Mouse (Mus musculus) heart, embryonic 14.5 days (tissue): ENCODE results near the gene Ltb. TPM values are rescaled to one million over a fixed set of nuclear protein-coding genes. Genes with fewer than 3 reads are reported as not detected.

Experiments
- ATAC-seq: fragments of 200-750 bp; cut with Nextera tagmentation; 2 replicates; pipeline ENCODE4 v1.8.0; 2017; ENCODE audit warnings: low read depth, moderate TSS enrichment; ENCODE audit not compliant: insufficient number of reproducible peaks, insufficient read depth, low FRiP score
- H3K27ac ChIP-seq, 2 experiments: fragments of 200-500 bp in 1 of 2; fragments of 300-500 bp in 1 of 2; sonication (generic) in 1 of 2; replicated peaks in 1 of 2; 2 replicates each; pipeline ENCODE4 v1.5.1; 2012 to 2014; ENCODE audit warnings: low read depth in 2 of 2, low read length in 2 of 2, control low read depth in 1 of 2, mild to moderate bottlenecking in 1 of 2, mixed read lengths in 1 of 2; ENCODE audit not compliant: control insufficient read depth in 1 of 2, insufficient read depth in 1 of 2
- H3K27me3 ChIP-seq: fragments of 300-500 bp; sonication (generic); 2 replicates; pipeline ENCODE4 v1.6.1; 2014; ENCODE audit warnings: mild to moderate bottlenecking, low read length, control low read depth; ENCODE audit not compliant: control insufficient read depth, insufficient read depth
- H3K36me3 ChIP-seq: fragments of 300-500 bp; sonication (generic); 2 replicates; pipeline ENCODE4 v1.6.1; 2014; ENCODE audit warnings: mild to moderate bottlenecking, control low read depth, low read length, mixed read lengths; ENCODE audit not compliant: control insufficient read depth, insufficient read depth
- H3K4me1 ChIP-seq, 2 experiments: fragments of 200-500 bp in 1 of 2; fragments of 300-500 bp in 1 of 2; sonication (generic) in 1 of 2; 2 replicates each; pipeline ENCODE4 v1.6.1; 2012 to 2014; ENCODE audit warnings: low read length in 2 of 2, control low read depth in 1 of 2, mixed read lengths in 1 of 2; ENCODE audit not compliant: control insufficient read depth in 2 of 2, insufficient read depth in 2 of 2
- H3K4me2 ChIP-seq: fragments of 300-500 bp; sonication (generic); 2 replicates; pipeline ENCODE4 v1.6.1; 2014; ENCODE audit warnings: mild to moderate bottlenecking, low read length
- H3K4me3 ChIP-seq, 2 experiments: fragments of 200-500 bp in 1 of 2; fragments of 300-500 bp in 1 of 2; sonication (generic) in 1 of 2; 2 replicates each; pipeline ENCODE4 v1.5.1; 2012 to 2014; ENCODE audit warnings: low read length in 2 of 2, mild to moderate bottlenecking in 2 of 2, control low read depth in 1 of 2, low read depth in 1 of 2, moderate library complexity in 1 of 2; ENCODE audit not compliant: control insufficient read depth in 1 of 2, insufficient read depth in 1 of 2
- H3K9ac ChIP-seq: fragments of 300-500 bp; sonication (generic); 2 replicates; pipeline ENCODE4 v1.6.1; 2014; ENCODE audit warnings: mild to moderate bottlenecking, low read length
- H3K9me3 ChIP-seq: fragments of 300-500 bp; sonication (generic); 2 replicates; pipeline ENCODE4 v1.6.1; 2016; ENCODE audit warnings: low read length, control low read depth; ENCODE audit not compliant: control insufficient read depth
- WGBS: fragments of 180-500 bp; shearing (Covaris S2); extraction: QIAGEN DNeasy Blood & Tissue Kit; methylation state at CpG from one replicate; pipeline ENCODE4 v1.1.7; 2014; 5-methylcytosine and 5-hydroxymethylcytosine counted together
- polyA plus RNA-seq: library from polyadenylated mRNA; unstranded; fragments of >200 nt; fragmentation: Nextera tagmentation; extraction: Ambion mirVana; gene quantifications from 2 replicates; pipeline ENCODE4 v1.2.1, GENCODE M21; 2014

Ltb gene
- polyA plus RNA-seq, 1 experiment from 2014 or later: 0.61 TPM

DNA sequence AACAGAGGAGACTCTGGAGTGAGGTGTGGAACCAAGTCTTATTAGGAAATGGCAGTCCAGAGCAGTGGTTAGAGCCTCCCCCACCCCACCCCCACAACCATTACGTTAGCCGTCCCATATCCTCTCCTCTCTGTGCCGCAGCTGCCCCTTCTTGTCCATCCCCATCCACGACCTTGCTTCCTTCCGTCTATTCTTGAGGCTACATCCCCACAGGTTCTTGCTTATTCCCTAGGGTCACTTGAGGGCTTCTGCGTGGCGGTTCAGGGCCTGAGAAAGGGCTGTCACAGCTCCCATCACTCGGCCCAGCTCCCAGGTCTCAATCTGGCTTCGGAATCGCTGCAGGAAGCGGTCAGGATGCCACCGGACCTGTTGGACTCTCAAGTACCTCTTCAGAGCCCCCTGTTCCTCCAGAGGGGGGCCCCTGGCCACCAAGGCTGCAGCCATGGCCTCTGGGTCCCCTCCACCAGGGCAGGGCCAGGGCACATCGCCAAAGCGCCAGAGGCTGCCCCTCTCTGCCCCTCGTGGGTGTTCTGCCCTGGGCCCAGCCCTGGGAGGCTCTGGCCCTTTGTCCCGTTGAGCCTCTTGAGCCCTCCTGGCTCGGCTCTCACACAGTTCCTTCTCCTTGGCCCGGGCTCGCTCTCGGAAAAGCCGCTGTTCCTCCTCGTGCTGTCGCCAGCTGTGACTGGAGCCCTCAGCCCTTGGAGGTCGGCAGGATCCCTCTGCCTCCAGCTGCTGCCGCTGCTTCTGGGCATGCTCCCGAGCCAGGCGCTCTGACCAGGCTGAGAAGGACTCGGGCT is 26.1 kb downstream of the Ltb start, which contains the start of gene Gm16181:
Gm16181 (plus strand) TSS at position 679 of the 797 bp plus-strand sequence.
- no peak within 1 kb of the TSS for H3K4me2 ChIP-seq
- H3K27me3 ChIP-seq: no peaks in the 10 kb centered on the region
- H3K9ac ChIP-seq: peak within 1 kb of the TSS; percentile 30; the same call in 1 of the 2 replicates
- WGBS: 65% methylated on average over 28 of the region's 28 CpGs
- peak within 1 kb of the TSS; percentile 9 to 72; a peak in 2 of 4 replicates for H3K27ac ChIP-seq
- H3K4me1 ChIP-seq: peaks cover 9 to 20% of the 10 kb centered on the region in 2 experiments
- peaks cover 43% of the 10 kb centered on the region for H3K36me3 ChIP-seq
- ATAC-seq: 0 out of 2 replicates have a peak, but pooled peaks have one; percentile 2
- H3K9me3 ChIP-seq: no peaks in the 10 kb centered on the region
- H3K4me3 ChIP-seq: no peak within 1 kb of the TSS

DNA sequence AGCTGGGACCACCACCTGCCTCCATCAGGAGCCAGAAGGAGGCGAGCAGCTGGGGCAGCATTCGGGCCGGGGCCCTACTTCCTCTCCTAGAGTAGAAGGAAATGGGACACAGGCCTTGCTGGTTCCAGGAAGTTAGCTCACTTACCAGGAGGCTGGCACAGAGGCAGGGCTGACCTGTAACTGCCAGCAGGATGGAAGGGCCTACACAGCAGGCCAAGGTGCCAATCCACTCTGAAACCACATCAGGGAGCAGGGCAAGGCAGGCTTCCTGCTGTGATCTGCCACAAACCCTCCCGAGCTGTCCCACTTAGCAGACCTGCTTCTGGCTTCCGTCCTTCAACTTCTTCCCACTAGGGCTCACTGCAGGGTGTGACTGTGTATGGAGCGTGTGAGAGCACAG is 28.1 kb downstream of the Ltb start:
- Histone ChIP-seq H3K9ac (0 out of 2 replicates have a peak overlapping the region, but pooled peaks have one; percentile 21), H3K4me2 (no peak overlapping the region)

DNA sequence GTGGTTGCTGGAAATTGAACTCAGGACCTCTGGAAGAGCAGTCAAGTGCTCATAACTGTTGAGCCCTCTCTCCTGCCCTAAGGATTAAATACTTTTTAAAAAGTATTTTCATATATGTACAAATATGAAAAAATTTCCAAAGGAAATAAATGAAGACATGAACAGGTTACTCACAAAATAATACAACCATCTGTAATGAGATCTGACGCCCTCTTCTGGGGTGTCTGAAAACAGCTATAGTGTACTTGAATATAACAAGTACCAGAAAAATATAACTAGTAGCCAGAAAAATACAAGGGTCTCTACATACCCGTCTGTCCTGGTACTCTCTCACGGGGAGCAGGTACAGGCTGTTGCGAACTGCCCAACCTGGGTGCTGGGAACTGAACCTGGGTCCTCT is 30.4 kb downstream of the Ltb start:
- Histone ChIP-seq H3K4me1 (peaks cover 3 to 9% of the 10 kb centered on the region in 2 experiments), H3K9me3 (no peaks in the 10 kb centered on the region), H3K27me3 (no peaks in the 10 kb centered on the region), H3K36me3 (peaks cover 66% of the 10 kb centered on the region), H3K9ac (no peak overlapping the region), H3K4me3 (no peak overlapping the region), H3K27ac (no peak overlapping the region), H3K4me2 (no peak overlapping the region)
- ATAC-seq: no peak
- WGBS: 90% methylated on average over 4 of the region's 4 CpGs

More for the DNA sequence above, 28.1 kb downstream of the Ltb start:
- H3K4me3 ChIP-seq: no peak overlapping the region
- no peaks in the 10 kb centered on the region for H3K9me3 ChIP-seq
- WGBS: 55% methylated on average over 6 of the region's 6 CpGs
- no peak for ATAC-seq
- H3K4me1 ChIP-seq: peaks cover 9 to 20% of the 10 kb centered on the region in 2 experiments
- peak overlapping the region; percentile 16 to 46; a peak in 2 of 4 replicates for H3K27ac ChIP-seq
- peaks cover 49% of the 10 kb centered on the region for H3K36me3 ChIP-seq
- no peaks in the 10 kb centered on the region for H3K27me3 ChIP-seq

DNA sequence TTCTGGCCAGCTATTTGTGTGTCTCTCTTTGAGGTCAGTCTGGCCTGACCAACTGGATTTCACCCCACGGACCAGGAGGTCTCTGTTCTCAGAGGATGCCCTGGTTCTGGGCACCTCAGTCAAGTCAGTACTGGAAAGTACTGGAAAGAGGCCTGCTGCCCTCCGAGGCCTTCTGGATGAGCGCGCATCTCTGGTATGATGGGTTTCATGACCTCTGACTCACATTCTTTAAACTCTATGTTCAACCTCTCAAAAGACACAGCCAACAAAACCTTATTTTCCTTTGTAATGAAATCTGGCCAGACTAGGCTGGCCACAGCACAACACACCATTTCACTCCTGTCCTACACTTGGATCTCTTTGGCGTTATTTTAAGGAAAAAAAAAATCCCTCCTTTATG is 31.2 kb downstream of the Ltb start:
- ATAC-seq: no peak
- H3K4me1 ChIP-seq: peaks cover 0 to 2% of the 10 kb centered on the region in 2 experiments; a peak in 2 of 4 replicates
- no peak overlapping the region for H3K4me3 ChIP-seq
- H3K9me3 ChIP-seq: no peaks in the 10 kb centered on the region
- peaks cover 66% of the 10 kb centered on the region for H3K36me3 ChIP-seq
- WGBS: 93% methylated on average over 5 of the region's 5 CpGs
- H3K4me2 ChIP-seq: no peak overlapping the region
- no peak overlapping the region for H3K27ac ChIP-seq
- H3K27me3 ChIP-seq: no peaks in the 10 kb centered on the region
- H3K9ac ChIP-seq: no peak overlapping the region

DNA sequence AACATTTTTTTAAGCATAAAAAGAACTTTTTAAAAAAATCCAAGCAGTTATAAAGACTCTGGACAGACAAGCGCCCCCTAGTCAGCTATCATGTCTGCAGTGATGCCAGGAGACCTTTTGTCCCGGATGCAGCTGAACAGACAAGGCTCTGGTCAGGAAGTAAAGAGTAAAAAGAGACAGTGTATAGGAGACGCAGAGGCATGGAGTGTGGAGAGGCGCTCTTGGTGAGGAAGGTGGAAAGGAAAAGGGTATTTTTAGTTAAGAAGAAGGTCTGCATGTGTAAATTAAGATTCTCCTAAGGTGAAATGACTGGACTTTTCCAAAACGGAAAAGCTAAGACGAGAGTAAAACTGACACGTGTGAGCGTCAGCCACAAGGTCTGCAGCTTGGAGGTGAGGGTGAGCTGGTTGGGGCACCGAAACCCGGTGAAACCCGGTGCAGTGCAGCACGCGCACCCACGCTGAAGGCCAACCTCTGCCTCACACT is 32.4 kb downstream of the Ltb start:
- Histone ChIP-seq H3K4me2 (no peak overlapping the region), H3K36me3 (peaks cover 67% of the 10 kb centered on the region), H3K4me3 (no peak overlapping the region), H3K4me1 (peaks cover 0 to 1% of the 10 kb centered on the region in 2 experiments; a peak in 2 of 4 replicates), H3K27ac (0 out of 4 replicates have a peak overlapping the region, but pooled peaks of 1 of the 2 experiments have one; percentile 31), H3K9me3 (no peaks in the 10 kb centered on the region), H3K27me3 (no peaks in the 10 kb centered on the region), H3K9ac (no peak overlapping the region)
- ATAC-seq: no peak
- WGBS: 70% methylated on average over 14 of the region's 14 CpGs

DNA sequence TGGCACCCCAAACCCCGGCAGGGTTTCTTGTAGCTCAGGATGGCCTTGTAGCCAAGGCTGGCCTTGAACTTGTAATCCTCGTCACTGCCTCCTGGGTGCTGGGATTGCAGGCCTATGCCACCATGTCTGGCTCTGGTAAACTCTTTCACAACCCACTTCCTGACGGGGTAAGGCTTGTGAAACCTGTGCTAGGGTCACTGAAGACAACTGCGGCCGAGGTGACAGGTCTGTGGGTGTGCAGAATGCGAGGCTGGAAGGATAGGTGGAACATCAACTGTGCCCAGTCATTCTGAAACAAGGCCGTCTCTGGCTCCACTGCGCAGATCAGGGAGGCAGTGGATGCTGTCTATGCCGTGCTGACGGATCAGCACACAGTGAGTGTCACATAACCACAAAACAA is 36.8 kb downstream of the Ltb start:
- Histone ChIP-seq H3K36me3 (peaks cover 66% of the 10 kb centered on the region), H3K4me1 (peaks cover 7 to 22% of the 10 kb centered on the region in 2 experiments), H3K4me3 (no peak overlapping the region), H3K4me2 (no peak overlapping the region), H3K9ac (peak overlapping the region; percentile 21; the same call in 1 of the 2 replicates), H3K9me3 (no peaks in the 10 kb centered on the region), H3K27me3 (no peaks in the 10 kb centered on the region), H3K27ac (no peak overlapping the region)
- no peak for ATAC-seq
- 91% methylated on average over 10 of the region's 10 CpGs for WGBS

DNA sequence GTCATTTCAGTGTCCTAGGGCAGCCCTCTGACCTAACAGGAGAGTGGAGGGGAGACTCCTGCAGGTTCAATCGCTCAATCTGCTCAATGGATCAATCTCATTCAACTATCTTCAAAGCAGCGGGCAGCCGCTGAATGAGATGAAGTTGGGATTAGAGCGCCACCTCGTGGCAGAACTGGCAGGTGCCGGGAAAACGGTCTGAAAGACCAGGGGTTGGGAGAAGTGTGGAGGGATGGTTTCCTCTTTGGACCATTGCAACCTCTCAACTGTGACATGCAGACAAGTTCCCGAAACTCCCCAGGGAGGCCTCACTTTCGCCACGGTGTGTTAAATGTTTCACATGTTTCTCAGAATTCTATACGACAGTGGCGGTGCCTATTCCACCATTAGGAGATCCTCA is 37.8 kb downstream of the Ltb start:
- no peak for ATAC-seq
- Histone ChIP-seq H3K4me3 (no peak overlapping the region), H3K9me3 (no peaks in the 10 kb centered on the region), H3K4me2 (no peak overlapping the region), H3K27ac (no peak overlapping the region), H3K36me3 (peaks cover 63% of the 10 kb centered on the region), H3K9ac (peak overlapping the region; percentile 27; the same call in 1 of the 2 replicates), H3K4me1 (peaks cover 7 to 25% of the 10 kb centered on the region in 2 experiments), H3K27me3 (no peaks in the 10 kb centered on the region)
- WGBS: 14% methylated on average over 12 of the region's 12 CpGs
